Mouse (Mus musculus) liver, embryonic 12.5 days (tissue): ENCODE data around the gene Slco2b1. TPM values are rescaled to one million over a fixed set of nuclear protein-coding genes. Genes with fewer than 3 reads are reported as not detected.
A peak's percentile ranks its signal among the peaks of the same experiment; 100 is the strongest.
"Not testable (repeated sequence)": the region's sequence is repeated elsewhere in the genome, so short reads cannot be mapped to it uniquely, and the experiment has no call there.

Experiments used
- ATAC-seq: fragments of 200-750 bp; cut with Nextera tagmentation; 2 replicates; pipeline ENCODE4 v1.8.0; 2017; ENCODE audit warnings: moderate number of reproducible peaks, mild to moderate bottlenecking, moderate library complexity
- H3K27ac ChIP-seq: fragments of 300-500 bp; sonication (generic); 2 replicates; pipeline ENCODE4 v1.5.1; 2016; ENCODE audit warnings: mild to moderate bottlenecking
- H3K27me3 ChIP-seq: fragments of 300-500 bp; sonication (generic); replicated peaks from 2 replicates; pipeline ENCODE4 v1.6.1; 2016; ENCODE audit warnings: mild to moderate bottlenecking, moderate library complexity
- H3K36me3 ChIP-seq: fragments of 300-500 bp; sonication (generic); 2 replicates; pipeline ENCODE4 v1.6.1; 2016; ENCODE audit warnings: mild to moderate bottlenecking, moderate library complexity
- H3K4me1 ChIP-seq: fragments of 300-500 bp; sonication (generic); 2 replicates; pipeline ENCODE4 v1.6.1; 2016
- H3K4me2 ChIP-seq: fragments of 300-500 bp; sonication (generic); 2 replicates; pipeline ENCODE4 v1.6.1; 2016; ENCODE audit warnings: mild to moderate bottlenecking, moderate library complexity
- H3K4me3 ChIP-seq: fragments of 300-500 bp; sonication (generic); 2 replicates; pipeline ENCODE4 v1.5.1; 2016; ENCODE audit warnings: mild to moderate bottlenecking, moderate library complexity
- H3K9ac ChIP-seq: fragments of 300-500 bp; sonication (generic); 2 replicates; pipeline ENCODE4 v1.6.1; 2016; ENCODE audit warnings: mild to moderate bottlenecking, moderate library complexity
- H3K9me3 ChIP-seq: fragments of 300-500 bp; sonication (generic); replicated peaks from 2 replicates; pipeline ENCODE4 v1.6.1; 2016; ENCODE audit warnings: mild to moderate bottlenecking, moderate library complexity
- WGBS: fragments of 180-500 bp; shearing (Covaris S2); methylation state at CpG from one replicate; pipeline ENCODE4 v1.1.7; 2016; ENCODE audit not compliant: insufficient replicate concordance; 5-methylcytosine and 5-hydroxymethylcytosine counted together
- polyA plus RNA-seq: library from polyadenylated mRNA; unstranded; fragments of >200 nt; fragmentation: Nextera tagmentation; extraction: Ambion mirVana; gene quantifications from 2 replicates; pipeline ENCODE4 v1.2.1, GENCODE M21; 2016

Slco2b1 gene
- polyA plus RNA-seq: 0.29 and 0.45 TPM in 2 replicates

DNA sequence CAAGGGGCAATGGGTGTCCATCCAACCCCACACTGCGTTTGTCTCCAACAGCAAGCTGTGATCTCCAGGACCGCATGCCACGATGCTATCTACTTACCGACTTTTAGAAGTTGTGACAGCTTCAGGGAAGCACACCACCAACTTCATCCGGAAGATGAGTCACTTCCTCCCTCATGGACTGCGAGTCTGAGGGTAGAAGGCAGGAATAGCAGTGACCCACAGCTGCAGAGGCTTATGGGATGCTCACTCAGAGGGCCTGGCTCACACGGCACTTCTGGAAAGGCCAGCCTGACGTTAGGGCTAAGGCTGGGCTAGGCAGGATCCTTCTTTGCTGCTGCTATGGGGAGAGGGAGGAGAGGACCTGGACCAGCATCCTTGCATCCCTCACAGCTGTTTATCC lies at the start of gene Slco2b1:
Slco2b1 (minus strand) TSS at position 175 of the 400 bp plus-strand sequence.
- Histone ChIP-seq H3K27ac (no peak within 1 kb of the TSS), H3K4me3 (no peak within 1 kb of the TSS), H3K4me1 (peaks cover 3% of the 10 kb centered on the region; the same call in 1 of the 2 replicates), H3K4me2 (no peak within 1 kb of the TSS), H3K27me3 (peaks cover 23% of the 10 kb centered on the region), H3K36me3 (no peaks in the 10 kb centered on the region), H3K9ac (no peak within 1 kb of the TSS), H3K9me3 (no peaks in the 10 kb centered on the region)
- WGBS: 22% methylated on average over 8 of the region's 8 CpGs
- ATAC-seq: no peak

DNA sequence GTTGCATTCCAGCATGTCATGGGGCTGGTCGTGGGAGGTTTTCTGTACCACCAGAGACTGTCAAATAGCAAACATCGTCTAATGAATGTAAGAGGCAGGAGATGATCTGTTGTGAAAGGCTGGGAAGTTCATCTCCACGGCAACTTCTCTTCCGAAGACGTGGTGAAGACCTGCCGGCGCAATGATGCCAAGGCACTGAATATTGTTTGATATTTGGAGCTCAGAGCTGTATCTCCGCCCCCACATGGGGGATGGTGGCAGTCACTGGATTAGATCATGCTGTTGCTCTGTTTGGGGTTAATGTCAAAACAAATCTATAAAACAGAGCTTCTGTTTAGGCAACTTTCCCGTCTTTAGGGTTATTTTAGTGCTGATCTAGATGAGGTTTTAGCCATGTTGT lies 28.1 kb upstream of the Slco2b1 start:
- no peak overlapping the region for H3K4me2 ChIP-seq
- 63% methylated on average over 9 of the region's 9 CpGs for WGBS
- H3K9ac ChIP-seq: no peak overlapping the region
- no peaks in the 10 kb centered on the region; the same call in 1 of the 2 replicates for H3K27me3 ChIP-seq
- no peak for ATAC-seq
- H3K9me3 ChIP-seq: no peaks in the 10 kb centered on the region
- no peak overlapping the region for H3K4me3 ChIP-seq
- peaks cover 8% of the 10 kb centered on the region for H3K4me1 ChIP-seq
- H3K27ac ChIP-seq: no peak overlapping the region
- H3K36me3 ChIP-seq: no peaks in the 10 kb centered on the region

DNA sequence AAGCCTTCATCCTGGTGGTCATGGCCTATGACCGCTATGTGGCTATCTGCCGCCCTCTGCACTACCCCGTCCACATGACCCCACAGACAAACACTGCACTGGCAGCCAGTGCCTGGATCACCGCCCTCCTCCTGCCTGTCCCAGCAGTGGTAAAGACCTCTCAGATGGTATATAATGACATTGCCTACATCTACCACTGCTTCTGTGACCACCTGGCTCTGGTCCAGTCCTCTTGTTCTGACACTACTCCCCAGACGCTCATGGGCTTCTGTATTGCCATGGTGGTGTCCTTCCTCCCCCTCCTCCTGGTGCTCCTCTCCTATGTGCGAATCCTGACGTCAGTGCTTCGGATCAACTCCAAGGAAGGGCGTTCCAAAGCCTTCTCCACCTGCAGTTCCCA lies 24.4 kb upstream of the Slco2b1 start:
- 83% methylated on average over 9 of the region's 9 CpGs for WGBS
- not testable (repeated sequence) for H3K4me3 ChIP-seq, H3K27me3 ChIP-seq, H3K9ac ChIP-seq, H3K27ac ChIP-seq, ATAC-seq, H3K9me3 ChIP-seq, H3K4me2 ChIP-seq, H3K36me3 ChIP-seq
- peaks cover 12% of the 10 kb centered on the region for H3K4me1 ChIP-seq

DNA sequence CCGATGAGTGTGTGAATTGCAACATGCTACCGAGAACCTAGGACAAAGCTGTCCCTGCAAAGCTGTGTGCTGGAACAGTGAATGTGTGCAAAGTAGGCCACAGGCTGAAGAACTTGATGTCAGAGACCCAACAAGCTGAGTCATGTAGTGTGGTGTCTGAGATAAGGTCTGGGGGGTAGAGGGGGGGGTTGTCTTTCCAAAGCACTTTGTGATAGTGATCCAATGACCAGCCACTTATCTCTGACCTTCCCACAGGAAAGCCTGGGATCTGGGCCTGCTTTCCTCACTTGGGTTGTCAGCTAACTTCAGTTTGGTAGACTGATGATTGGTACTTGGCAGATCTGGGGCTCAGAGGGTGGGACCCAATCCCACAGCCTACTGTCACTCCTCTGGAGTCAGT lies 23.5 kb upstream of the Slco2b1 start:
- ATAC-seq: peak; percentile 62; the same call in 1 of the 2 replicates
- no peak overlapping the region for H3K27ac ChIP-seq
- 40% methylated on average over 2 of the region's 2 CpGs for WGBS
- H3K9ac ChIP-seq: no peak overlapping the region
- no peak overlapping the region for H3K4me3 ChIP-seq
- no peak overlapping the region for H3K4me2 ChIP-seq
- H3K9me3 ChIP-seq: no peaks in the 10 kb centered on the region
- H3K27me3 ChIP-seq: no peaks in the 10 kb centered on the region; the same call in 1 of the 2 replicates
- H3K4me1 ChIP-seq: peaks cover 12% of the 10 kb centered on the region
- no peaks in the 10 kb centered on the region for H3K36me3 ChIP-seq

- Histone ChIP-seq H3K27me3 (no peaks in the 10 kb centered on the region), H3K36me3 (no peaks in the 10 kb centered on the region), H3K9ac (no peak within 1 kb of the TSS), H3K27ac (no peak within 1 kb of the TSS), H3K4me1 (peaks cover 10% of the 10 kb centered on the region), H3K4me2 (no peak within 1 kb of the TSS), H3K4me3 (no peak within 1 kb of the TSS), H3K9me3 (0 out of 2 replicates have a peak, but pooled peaks cover 4% of the 10 kb centered on the region)
- WGBS: 65% methylated on average over 2 of the region's 2 CpGs
- no peak for ATAC-seq
These were observed 18.8 kb upstream of the Slco2b1 start, which contains the start of gene Olfr520 for GRCm38 (mm10) chr7:99729973-99730372. Gene Olfr520 (plus strand): TSS chr7:99730273.

DNA sequence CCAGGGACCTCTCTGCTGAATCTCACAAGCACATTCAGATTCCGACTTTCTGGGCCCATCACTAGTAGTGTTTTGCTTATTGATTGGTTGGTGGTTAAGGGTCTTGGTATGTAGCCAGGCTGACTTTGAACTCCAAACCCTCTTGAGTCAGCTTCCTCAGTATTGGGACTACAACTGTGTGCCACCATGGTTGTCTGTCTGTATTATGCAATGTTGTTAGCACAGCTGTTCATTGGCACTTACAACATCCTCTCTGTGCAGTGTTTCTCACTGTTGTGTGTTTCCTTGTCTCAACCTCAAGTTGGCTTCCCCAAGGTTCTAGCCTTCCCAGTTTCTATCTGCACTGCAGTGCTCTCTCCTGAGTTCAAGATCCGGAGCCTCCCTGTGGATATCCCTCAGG lies 5.4 kb upstream of the Slco2b1 start:
- 61% methylated on average over 2 of the region's 2 CpGs for WGBS
- Histone ChIP-seq H3K9ac (no peak overlapping the region), H3K4me2 (no peak overlapping the region), H3K9me3 (no peaks in the 10 kb centered on the region), H3K4me3 (no peak overlapping the region), H3K4me1 (no peaks in the 10 kb centered on the region), H3K27ac (no peak overlapping the region), H3K27me3 (no peaks in the 10 kb centered on the region; the same call in 1 of the 2 replicates), H3K36me3 (no peaks in the 10 kb centered on the region)
- no peak for ATAC-seq

- Histone ChIP-seq H3K9me3 (no peaks in the 10 kb centered on the region), H3K4me1 (no peaks in the 10 kb centered on the region), H3K36me3 (no peaks in the 10 kb centered on the region), H3K27ac (no peak overlapping the region), H3K4me3 (no peak overlapping the region), H3K27me3 (peaks cover 23% of the 10 kb centered on the region), H3K4me2 (no peak overlapping the region), H3K9ac (no peak overlapping the region)
- WGBS: 71% methylated on average over 4 of the region's 4 CpGs
- no peak for ATAC-seq
These were observed 1.3 kb upstream of the Slco2b1 start for GRCm38 (mm10) chr7:99712431-99712830.

DNA sequence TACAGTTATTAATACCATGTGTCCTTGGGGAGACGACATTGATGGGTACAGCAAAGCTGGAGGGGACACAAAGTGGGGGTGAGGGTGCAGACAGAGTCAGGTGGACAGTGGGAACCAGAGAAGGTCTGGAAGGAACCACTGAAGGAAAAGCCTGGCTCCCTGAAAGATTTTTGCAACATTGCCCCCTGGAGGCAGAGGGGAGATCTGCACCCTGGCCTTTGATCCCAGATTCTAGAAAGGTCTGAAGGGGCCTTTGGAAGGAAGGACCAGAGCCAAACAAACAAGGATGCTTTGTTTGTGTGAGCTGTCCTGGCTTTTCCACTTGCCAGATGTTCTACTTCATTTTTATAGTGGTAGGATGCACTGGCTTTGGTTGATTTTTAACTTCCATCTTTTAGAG lies 664 bp downstream of the Slco2b1 start:
- Histone ChIP-seq H3K9me3 (no peaks in the 10 kb centered on the region), H3K9ac (no peak overlapping the region), H3K27me3 (peaks cover 23% of the 10 kb centered on the region), H3K4me1 (peaks cover 3% of the 10 kb centered on the region; the same call in 1 of the 2 replicates), H3K4me2 (no peak overlapping the region), H3K4me3 (no peak overlapping the region), H3K27ac (no peak overlapping the region), H3K36me3 (no peaks in the 10 kb centered on the region)
- WGBS: 9% methylated on average over 1 of the region's 1 CpGs
- no peak for ATAC-seq

- Histone ChIP-seq H3K9me3 (no peaks in the 10 kb centered on the region), H3K4me2 (no peak overlapping the region), H3K9ac (no peak overlapping the region), H3K36me3 (no peaks in the 10 kb centered on the region), H3K4me1 (peaks cover 3% of the 10 kb centered on the region; the same call in 1 of the 2 replicates), H3K4me3 (no peak overlapping the region), H3K27ac (no peak overlapping the region), H3K27me3 (peaks cover 23% of the 10 kb centered on the region)
- WGBS: 52% methylated on average over 7 of the region's 7 CpGs
- no peak for ATAC-seq
These were observed 1.1 kb downstream of the Slco2b1 start for GRCm38 (mm10) chr7:99709992-99710391.

DNA sequence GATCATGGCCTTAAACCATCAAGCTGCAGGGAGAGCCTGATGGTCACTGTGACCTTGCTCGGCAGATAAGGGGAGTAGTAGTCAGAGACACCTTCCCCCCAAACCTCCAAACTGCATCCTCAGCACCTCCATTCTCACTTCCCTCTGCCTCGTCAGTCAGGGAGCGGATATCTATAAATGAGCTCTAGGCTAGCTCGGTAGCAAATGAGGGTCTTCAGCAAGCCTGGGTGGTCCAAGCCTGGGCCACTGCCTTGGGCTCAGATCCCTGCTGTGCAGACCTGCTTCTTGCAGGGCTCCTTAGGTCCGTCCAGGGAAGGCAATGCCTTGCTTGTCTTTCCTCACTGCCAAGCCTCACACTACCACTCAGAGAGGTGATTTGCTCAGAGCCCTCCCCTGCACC lies 2.4 kb downstream of the Slco2b1 start:
- no peak for ATAC-seq
- H3K36me3 ChIP-seq: no peaks in the 10 kb centered on the region
- H3K4me3 ChIP-seq: no peak overlapping the region
- H3K27me3 ChIP-seq: peaks cover 23% of the 10 kb centered on the region
- H3K4me1 ChIP-seq: peaks cover 3% of the 10 kb centered on the region; the same call in 1 of the 2 replicates
- no peak overlapping the region for H3K9ac ChIP-seq
- no peak overlapping the region for H3K27ac ChIP-seq
- H3K9me3 ChIP-seq: no peaks in the 10 kb centered on the region
- WGBS: 44% methylated on average over 5 of the region's 5 CpGs
- H3K4me2 ChIP-seq: no peak overlapping the region

- ATAC-seq: no peak
- no peak overlapping the region for H3K9ac ChIP-seq
- H3K27ac ChIP-seq: no peak overlapping the region
- H3K27me3 ChIP-seq: peaks cover 23% of the 10 kb centered on the region
- no peak overlapping the region for H3K4me3 ChIP-seq
- H3K36me3 ChIP-seq: no peaks in the 10 kb centered on the region
- no peak overlapping the region for H3K4me2 ChIP-seq
- H3K4me1 ChIP-seq: peaks cover 3% of the 10 kb centered on the region; the same call in 1 of the 2 replicates
- 55% methylated on average over 8 of the region's 8 CpGs for WGBS
- H3K9me3 ChIP-seq: no peaks in the 10 kb centered on the region
These were observed 2.8 kb downstream of the Slco2b1 start for GRCm38 (mm10) chr7:99708301-99708721.

- no peaks in the 10 kb centered on the region for H3K36me3 ChIP-seq
- 53% methylated on average over 6 of the region's 6 CpGs for WGBS
- no peak overlapping the region for H3K27ac ChIP-seq
- H3K27me3 ChIP-seq: peaks cover 23% of the 10 kb centered on the region
- H3K4me2 ChIP-seq: no peak overlapping the region
- H3K4me1 ChIP-seq: peaks cover 3% of the 10 kb centered on the region; the same call in 1 of the 2 replicates
- H3K9me3 ChIP-seq: no peaks in the 10 kb centered on the region
- H3K4me3 ChIP-seq: no peak overlapping the region
- ATAC-seq: no peak
- H3K9ac ChIP-seq: no peak overlapping the region
These were observed 3.5 kb downstream of the Slco2b1 start for GRCm38 (mm10) chr7:99707671-99708070.
